Mouse (Mus musculus): ENCODE measurements around the gene Hs6st1. TPM values are rescaled to one million over a fixed set of nuclear protein-coding genes. Genes with fewer than 3 reads are reported as not detected.
A peak's percentile ranks its signal among the peaks of the same experiment; 100 is the strongest.

Gene Hs6st1
- total RNA-seq, 1 experiment = 46.3 TPM

DNA sequence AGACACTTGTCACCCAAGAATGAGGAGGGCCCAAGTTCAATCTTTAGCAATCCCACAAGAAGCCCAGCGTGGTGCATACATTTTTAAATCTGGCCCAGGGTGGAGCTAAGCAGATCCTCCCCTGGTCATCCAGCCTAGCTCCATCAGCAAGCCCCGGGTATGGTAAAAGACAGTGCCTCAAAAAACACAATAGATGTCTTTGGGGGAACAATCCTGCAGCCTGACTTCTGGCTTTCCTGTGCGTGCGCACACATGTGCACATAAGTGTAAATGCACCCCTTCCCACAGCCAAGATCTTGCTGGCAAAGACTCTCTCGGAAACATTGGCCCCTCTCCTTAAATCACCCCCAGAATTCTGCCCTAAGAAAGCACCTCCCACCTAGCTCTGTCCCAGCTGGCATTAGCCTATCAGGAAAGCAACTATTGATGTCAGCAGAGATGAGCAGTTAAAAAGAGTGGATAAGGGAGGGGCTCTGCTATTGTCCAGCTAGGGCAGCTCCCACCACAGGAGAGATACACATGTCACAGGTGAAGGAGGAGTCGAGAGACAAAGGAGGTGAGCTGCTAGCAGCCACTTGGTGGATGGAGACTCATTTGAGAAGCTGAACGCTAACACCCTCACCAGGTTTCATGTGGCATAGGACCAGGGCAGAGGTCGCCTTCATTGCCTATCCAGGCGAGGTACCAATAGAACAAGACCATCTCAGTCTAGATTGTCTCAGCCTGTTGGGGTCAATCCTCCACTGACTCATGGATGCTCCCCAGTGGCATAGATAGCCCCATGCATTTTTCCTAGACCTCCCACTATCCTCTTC is 5.2 kb upstream of the Hs6st1 start:
- in situ Hi-C loops (cut with MboI; ENCODE audit: low sequenced_read_pairs in 2 of 2, unreplicated experiment in 2 of 2) = loop anchor here in 1 of 2 experiments (5.0 to 10.0 kb wide), 2 partner anchors 48 to 216 kb away; no protein-coding TSS in a partner anchor
- H3K4me1 ChIP-seq (ENCODE audit: control insufficient read depth in 2 of 2, insufficient read depth in 2 of 2, low read length in 2 of 2, poor library complexity in 1 of 2) = peaks cover 29 to 55% of the 10 kb centered on the region in 2 experiments
- H3K36me3 ChIP-seq (ENCODE audit: control insufficient read depth, insufficient read depth, low read length, poor library complexity, severe bottlenecking) = no peaks in the 10 kb centered on the region
- no peak overlapping the region for H3K9ac ChIP-seq (ENCODE audit: insufficient read depth, low read depth, low read length, poor library complexity, severe bottlenecking)
- DNase-seq (ENCODE audit: low read depth, low spot score) = no peak
- H3K4me3 ChIP-seq (ENCODE audit: insufficient read depth in 1 of 2, low read depth in 1 of 2, low read length in 2 of 2, poor library complexity in 1 of 2, severe bottlenecking in 1 of 2) = no peak overlapping the region
- H3K9me3 ChIP-seq (ENCODE audit: control insufficient read depth, insufficient read depth, low read depth, low read length) = no peaks in the 10 kb centered on the region
- TF ChIP-seq ZNF384 (IDR thresholded peaks at IDR 0.05; ENCODE audit: low read depth, low read length) (no peak), MAFK (IDR thresholded peaks at IDR 0.05; ENCODE audit: insufficient read depth, low read depth, low read length) (no peak), CHD2 (IDR thresholded peaks at IDR 0.05; ENCODE audit: low read depth, low read length) (no peak), HCFC1 (IDR thresholded peaks at IDR 0.05; ENCODE audit: borderline replicate concordance, insufficient read depth, low read length) (no peak), ZC3H11A (IDR thresholded peaks at IDR 0.05; ENCODE audit: borderline replicate concordance, low read depth, low read length) (no peak)
- peak overlapping the region; percentile 42; the same call in 1 of the 2 replicates for H3K27ac ChIP-seq (ENCODE audit: insufficient read depth, low read depth, low read length, poor library complexity, severe bottlenecking)

DNA sequence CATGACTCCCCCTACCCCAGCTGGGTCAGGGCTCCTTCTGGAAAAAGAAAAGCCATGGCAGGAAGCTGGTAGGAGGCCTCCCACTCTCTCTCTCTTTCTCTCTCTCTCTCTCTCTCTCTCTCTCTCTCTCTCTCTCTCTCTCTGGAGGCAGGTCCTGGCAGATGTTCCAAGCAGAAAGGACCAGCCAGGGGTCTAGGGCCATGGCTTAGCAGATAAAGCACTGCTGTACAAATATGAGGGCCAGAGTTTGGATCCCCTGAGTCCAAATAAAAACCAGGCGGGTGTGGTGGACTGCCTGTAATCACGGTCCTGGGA is 4.6 kb upstream of the Hs6st1 start:
- TF ChIP-seq HCFC1 (IDR thresholded peaks at IDR 0.05; ENCODE audit: borderline replicate concordance, insufficient read depth, low read length) = no peak
- no peak for TF ChIP-seq ZNF384 (IDR thresholded peaks at IDR 0.05; ENCODE audit: low read depth, low read length)
- no peak for TF ChIP-seq ZC3H11A (IDR thresholded peaks at IDR 0.05; ENCODE audit: borderline replicate concordance, low read depth, low read length)
- no peak for TF ChIP-seq MAFK (IDR thresholded peaks at IDR 0.05; ENCODE audit: insufficient read depth, low read depth, low read length)
- TF ChIP-seq CHD2 (IDR thresholded peaks at IDR 0.05; ENCODE audit: low read depth, low read length) = no peak
- Histone ChIP-seq H3K9ac (ENCODE audit: insufficient read depth, low read depth, low read length, poor library complexity, severe bottlenecking) (no peak overlapping the region), H3K27ac (ENCODE audit: insufficient read depth, low read depth, low read length, poor library complexity, severe bottlenecking) (peak overlapping the region; percentile 42; the same call in 1 of the 2 replicates), H3K36me3 (ENCODE audit: control insufficient read depth, insufficient read depth, low read length, poor library complexity, severe bottlenecking) (no peaks in the 10 kb centered on the region), H3K4me3 (ENCODE audit: insufficient read depth in 1 of 2, low read depth in 1 of 2, low read length in 2 of 2, poor library complexity in 1 of 2, severe bottlenecking in 1 of 2) (no peak overlapping the region), H3K4me1 (ENCODE audit: control insufficient read depth in 2 of 2, insufficient read depth in 2 of 2, low read length in 2 of 2, poor library complexity in 1 of 2) (peaks cover 29 to 53% of the 10 kb centered on the region in 2 experiments), H3K9me3 (ENCODE audit: control insufficient read depth, insufficient read depth, low read depth, low read length) (no peaks in the 10 kb centered on the region)
- in situ Hi-C loops (cut with MboI; ENCODE audit: low sequenced_read_pairs in 2 of 2, unreplicated experiment in 2 of 2) = loop anchor here in 1 of 2 experiments (5.0 to 10.0 kb wide), 2 partner anchors 49 to 216 kb away; no protein-coding TSS in a partner anchor
- no peak for DNase-seq (ENCODE audit: low read depth, low spot score)

DNA sequence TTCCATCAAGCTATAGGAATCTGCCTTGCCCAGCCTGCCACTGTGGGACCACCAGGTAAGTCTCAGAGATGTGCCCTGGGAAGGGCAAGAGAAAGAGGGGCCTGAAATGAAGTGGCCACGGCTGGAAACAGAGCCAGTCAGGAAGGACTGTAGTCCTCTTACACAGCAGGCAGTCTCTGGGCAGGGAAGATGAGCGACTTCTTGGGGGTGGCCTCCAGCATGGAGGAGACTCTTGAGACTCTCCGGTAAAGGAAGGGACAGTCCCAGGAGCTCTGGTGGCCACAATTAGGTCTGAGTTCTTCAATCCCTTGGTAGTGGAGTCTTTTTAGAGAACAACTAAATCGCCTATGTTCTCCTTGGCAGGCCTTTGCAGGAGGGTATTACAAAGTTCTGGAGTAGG is 4.0 kb upstream of the Hs6st1 start:
- peak overlapping the region; percentile 21 to 41 for H3K4me3 ChIP-seq (ENCODE audit: insufficient read depth in 1 of 2, low read depth in 1 of 2, low read length in 2 of 2, poor library complexity in 1 of 2, severe bottlenecking in 1 of 2)
- in situ Hi-C loops (cut with MboI; ENCODE audit: low sequenced_read_pairs in 2 of 2, unreplicated experiment in 2 of 2) = loop anchor here in 1 of 2 experiments (5.0 to 10.0 kb wide), 2 partner anchors 49 to 217 kb away; no protein-coding TSS in a partner anchor
- DNase-seq (ENCODE audit: low read depth, low spot score) = no peak
- H3K4me1 ChIP-seq (ENCODE audit: control insufficient read depth in 2 of 2, insufficient read depth in 2 of 2, low read length in 2 of 2, poor library complexity in 1 of 2) = peaks cover 24 to 48% of the 10 kb centered on the region in 2 experiments
- no peaks in the 10 kb centered on the region for H3K9me3 ChIP-seq (ENCODE audit: control insufficient read depth, insufficient read depth, low read depth, low read length)
- TF ChIP-seq CHD2 (IDR thresholded peaks at IDR 0.05; ENCODE audit: low read depth, low read length) (no peak), HCFC1 (IDR thresholded peaks at IDR 0.05; ENCODE audit: borderline replicate concordance, insufficient read depth, low read length) (no peak), MAFK (IDR thresholded peaks at IDR 0.05; ENCODE audit: insufficient read depth, low read depth, low read length) (no peak), ZNF384 (IDR thresholded peaks at IDR 0.05; ENCODE audit: low read depth, low read length) (no peak), ZC3H11A (IDR thresholded peaks at IDR 0.05; ENCODE audit: borderline replicate concordance, low read depth, low read length) (no peak)
- no peaks in the 10 kb centered on the region for H3K36me3 ChIP-seq (ENCODE audit: control insufficient read depth, insufficient read depth, low read length, poor library complexity, severe bottlenecking)
- no peak overlapping the region for H3K27ac ChIP-seq (ENCODE audit: insufficient read depth, low read depth, low read length, poor library complexity, severe bottlenecking)
- peak overlapping the region; percentile 40; the same call in 1 of the 2 replicates for H3K9ac ChIP-seq (ENCODE audit: insufficient read depth, low read depth, low read length, poor library complexity, severe bottlenecking)

DNA sequence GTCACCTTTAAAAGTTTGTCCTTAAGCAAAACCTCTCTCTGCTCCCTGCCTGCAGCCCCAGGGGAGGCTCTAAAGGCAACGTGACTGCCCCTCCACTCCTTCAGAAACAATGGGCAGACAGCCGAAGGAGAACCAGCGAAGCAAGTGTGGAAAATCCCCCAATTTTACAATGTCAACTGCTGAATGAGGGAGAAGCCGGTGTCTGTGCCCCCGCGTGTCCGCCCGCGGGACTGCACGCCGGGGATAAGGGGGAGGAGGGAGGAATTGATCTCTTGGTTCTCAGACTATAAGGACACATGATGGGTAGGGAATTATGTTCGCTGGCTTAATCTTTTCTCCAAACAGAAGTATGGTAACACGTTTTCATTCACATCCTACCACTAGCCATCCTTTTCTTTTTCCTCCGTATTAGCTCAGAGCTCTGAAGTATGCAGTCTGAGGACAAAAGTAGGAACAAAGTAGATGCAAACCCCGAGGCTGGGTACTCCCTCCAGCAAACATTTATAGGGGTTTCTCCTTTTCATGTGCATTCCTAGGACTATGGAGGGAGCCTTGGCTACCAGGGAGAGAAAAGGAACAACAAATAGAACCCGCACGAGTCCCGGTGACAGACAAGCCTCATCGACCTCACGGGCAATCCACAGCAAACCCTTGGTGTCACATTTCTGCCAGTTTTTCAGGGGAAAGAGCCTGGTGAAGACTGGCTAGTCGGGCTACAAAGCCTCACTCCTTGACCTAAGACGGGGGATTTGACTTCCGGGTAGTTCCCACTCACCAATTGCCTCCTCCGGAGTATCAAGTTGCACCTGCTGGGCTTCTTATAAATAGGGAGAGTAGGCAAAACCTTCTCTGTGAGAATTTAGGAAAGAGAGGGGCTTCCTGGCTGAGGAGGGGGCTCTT is 3.1 kb upstream of the Hs6st1 start:
- Histone ChIP-seq H3K4me1 (ENCODE audit: control insufficient read depth in 2 of 2, insufficient read depth in 2 of 2, low read length in 2 of 2, poor library complexity in 1 of 2) (peaks cover 19 to 43% of the 10 kb centered on the region in 2 experiments), H3K4me3 (ENCODE audit: insufficient read depth in 1 of 2, low read depth in 1 of 2, low read length in 2 of 2, poor library complexity in 1 of 2, severe bottlenecking in 1 of 2) (peak overlapping the region; percentile 21 to 52), H3K9me3 (ENCODE audit: control insufficient read depth, insufficient read depth, low read depth, low read length) (no peaks in the 10 kb centered on the region), H3K9ac (ENCODE audit: insufficient read depth, low read depth, low read length, poor library complexity, severe bottlenecking) (peak overlapping the region; percentile 40), H3K36me3 (ENCODE audit: control insufficient read depth, insufficient read depth, low read length, poor library complexity, severe bottlenecking) (peaks cover 1% of the 10 kb centered on the region; the same call in 1 of the 2 replicates), H3K27ac (ENCODE audit: insufficient read depth, low read depth, low read length, poor library complexity, severe bottlenecking) (peak overlapping the region; percentile 58)
- TF ChIP-seq ZC3H11A (IDR thresholded peaks at IDR 0.05; ENCODE audit: borderline replicate concordance, low read depth, low read length) (peak; percentile 99), CHD2 (IDR thresholded peaks at IDR 0.05; ENCODE audit: low read depth, low read length) (no peak), MAFK (IDR thresholded peaks at IDR 0.05; ENCODE audit: insufficient read depth, low read depth, low read length) (0 out of 2 replicates have a peak, but pooled peaks have one; percentile 2)
- in situ Hi-C loops (cut with MboI; ENCODE audit: low sequenced_read_pairs in 2 of 2, unreplicated experiment in 2 of 2) = loop anchor here in 1 of 2 experiments (5.0 to 10.0 kb wide), 2 partner anchors 50 to 218 kb away; no protein-coding TSS in a partner anchor
- DNase-seq (ENCODE audit: low read depth, low spot score) = peak; percentile 82

Data from ES-E14 (cell line).